Mouse (Mus musculus) liver, adult 2 months (tissue): Measurements from ENCODE around the gene Mkrn3. TPM values are rescaled to one million over a fixed set of nuclear protein-coding genes. Genes with fewer than 3 reads are reported as not detected.
A peak's percentile ranks its signal among the peaks of the same experiment; 100 is the strongest.

Experiments used
- DNase-seq: peaks from one replicate; pipeline ENCODE4 v3.0.0-alpha.2; 2011; ENCODE audit warnings: low read depth, low spot score; ENCODE audit errors: extremely low read depth
- H3K27ac ChIP-seq: fragments of 200-500 bp; replicated peaks from 2 replicates; pipeline ENCODE4 v1.5.1; 2012; ENCODE audit warnings: low read depth, mild to moderate bottlenecking, control low read depth, inconsistent platforms, low read length; ENCODE audit not compliant: insufficient read depth
- H3K27me3 ChIP-seq: fragments of 200-500 bp; 2 replicates; pipeline ENCODE4 v1.6.1; 2012; ENCODE audit warnings: mild to moderate bottlenecking, moderate library complexity, low read length, inconsistent platforms; ENCODE audit not compliant: control insufficient read depth, insufficient read depth
- H3K36me3 ChIP-seq: fragments of 200-500 bp; 2 replicates; pipeline ENCODE4 v1.6.1; 2012; ENCODE audit warnings: low read length, inconsistent platforms; ENCODE audit not compliant: control insufficient read depth, insufficient read depth
- H3K4me1 ChIP-seq: fragments of 200-500 bp; 2 replicates; pipeline ENCODE4 v1.6.1; 2011; ENCODE audit warnings: low read length; ENCODE audit not compliant: control insufficient read depth, insufficient read depth
- H3K4me3 ChIP-seq: fragments of 200-500 bp; 2 replicates; pipeline ENCODE4 v1.5.1; 2011; ENCODE audit warnings: low read depth, mild to moderate bottlenecking, control low read depth, low read length, moderate library complexity; ENCODE audit not compliant: insufficient read depth
- H3K79me2 ChIP-seq: fragments of 200-500 bp; 2 replicates; pipeline ENCODE4 v1.6.1; 2012; ENCODE audit warnings: inconsistent platforms, mild to moderate bottlenecking, low read length, moderate library complexity; ENCODE audit not compliant: control insufficient read depth, insufficient read depth
- H3K9ac ChIP-seq: fragments of 200-500 bp; 2 replicates; pipeline ENCODE4 v1.6.1; 2012; ENCODE audit warnings: low read depth, mild to moderate bottlenecking, control low read depth, inconsistent platforms, low read length
- CTCF ChIP-seq: fragments of 200-500 bp; IDR thresholded peaks from 2 replicates; pipeline ENCODE4 v1.5.1; 2011; ENCODE audit warnings: low read depth, low read length, control low read depth
- POLR2A ChIP-seq: fragments of 200-500 bp; IDR thresholded peaks from 2 replicates; pipeline ENCODE4 v1.6.1; 2011; ENCODE audit warnings: low read length, control low read depth; ENCODE audit not compliant: insufficient read depth; ENCODE audit errors: extremely low read depth
- WGBS: fragments of 180-500 bp; shearing (Covaris S2); methylation state at CpG from one replicate; pipeline ENCODE4 v1.1.7; 2018; 5-methylcytosine and 5-hydroxymethylcytosine counted together
- polyA plus RNA-seq: library from polyadenylated mRNA; depleted of rRNA; stranded (reverse); fragments of >200 nt; gene quantifications from 2 replicates; pipeline ENCODE4 v1.2.3, GENCODE M21; 2012; rRNA removed
- total RNA-seq: library from RNA; depleted of rRNA; stranded (reverse); fragments of >200 nt; gene quantifications from 2 replicates; pipeline ENCODE4 v1.2.3, GENCODE M21; 2014; rRNA removed

Gene Mkrn3
- total RNA-seq (0.37 and 0.54 TPM in 2 replicates), polyA plus RNA-seq (0.22 and 0.29 TPM in 2 replicates)

GRCm38 (mm10) chr7:62419493-62420360, at the start of gene Mkrn3:
Mkrn3 (minus strand) TSS chr7:62420139.
- Histone ChIP-seq H3K4me1 (no peaks in the 10 kb centered on the region), H3K27ac (no peak within 1 kb of the TSS), H3K27me3 (peaks cover 3% of the 10 kb centered on the region; the same call in 1 of the 2 replicates), H3K79me2 (no peaks in the 10 kb centered on the region), H3K4me3 (peak within 1 kb of the TSS; percentile 96), H3K9ac (peak within 1 kb of the TSS; percentile 56), H3K36me3 (no peaks in the 10 kb centered on the region)
- DNase-seq, result peak; percentile 82
- TF ChIP-seq POLR2A (no peak), CTCF (no peak)
- WGBS, result 20% methylated on average over 49 of the region's 49 CpGs

GRCm38 (mm10) chr7:62463878-62464755, 44.2 kb upstream of the Mkrn3 start, which contains the start of gene Peg12:
Peg12 (minus strand) TSS chr7:62464510.
- no peak within 1 kb of the TSS for H3K27ac ChIP-seq
- no peaks in the 10 kb centered on the region for H3K36me3 ChIP-seq
- peak within 1 kb of the TSS; percentile 54; the same call in 1 of the 2 replicates for H3K4me3 ChIP-seq
- H3K9ac ChIP-seq, result peak within 1 kb of the TSS; percentile 60
- no peaks in the 10 kb centered on the region for H3K79me2 ChIP-seq
- no peaks in the 10 kb centered on the region for H3K4me1 ChIP-seq
- TF ChIP-seq CTCF (peak; percentile 12; the same call in 1 of the 2 replicates), POLR2A (no peak)
- peak; percentile 47 for DNase-seq
- peaks cover 8% of the 10 kb centered on the region for H3K27me3 ChIP-seq
- 24% methylated on average over 80 of the region's 82 CpGs for WGBS

GRCm38 (mm10) chr7:62463007-62463877, 43.3 kb upstream of the Mkrn3 start:
- Histone ChIP-seq H3K79me2 (no peaks in the 10 kb centered on the region), H3K9ac (peak overlapping the region; percentile 60; the same call in 1 of the 2 replicates), H3K36me3 (no peaks in the 10 kb centered on the region), H3K4me3 (peak overlapping the region; percentile 54; the same call in 1 of the 2 replicates), H3K27me3 (peaks cover 8% of the 10 kb centered on the region), H3K27ac (no peak overlapping the region), H3K4me1 (no peaks in the 10 kb centered on the region)
- TF ChIP-seq CTCF (no peak), POLR2A (no peak)
- 29% methylated on average over 55 of the region's 55 CpGs for WGBS
- peak; percentile 3 for DNase-seq

- Histone ChIP-seq H3K4me3 (no peak overlapping the region), H3K36me3 (no peaks in the 10 kb centered on the region), H3K27me3 (peaks cover 8% of the 10 kb centered on the region), H3K4me1 (no peaks in the 10 kb centered on the region), H3K79me2 (no peaks in the 10 kb centered on the region), H3K9ac (no peak overlapping the region), H3K27ac (no peak overlapping the region)
- WGBS, result 25% methylated on average over 13 of the region's 13 CpGs
- no peak for DNase-seq
- TF ChIP-seq POLR2A (no peak), CTCF (no peak)
Observed at GRCm38 (mm10) chr7:62462229-62463006, 42.5 kb upstream of the Mkrn3 start.
